Mouse (Mus musculus): ENCODE measurements around the gene Zc3h7a.
"Not testable (repeated sequence)": the region's sequence is repeated elsewhere in the genome, so short reads cannot be mapped to it uniquely, and the experiment has no call there.

DNA sequence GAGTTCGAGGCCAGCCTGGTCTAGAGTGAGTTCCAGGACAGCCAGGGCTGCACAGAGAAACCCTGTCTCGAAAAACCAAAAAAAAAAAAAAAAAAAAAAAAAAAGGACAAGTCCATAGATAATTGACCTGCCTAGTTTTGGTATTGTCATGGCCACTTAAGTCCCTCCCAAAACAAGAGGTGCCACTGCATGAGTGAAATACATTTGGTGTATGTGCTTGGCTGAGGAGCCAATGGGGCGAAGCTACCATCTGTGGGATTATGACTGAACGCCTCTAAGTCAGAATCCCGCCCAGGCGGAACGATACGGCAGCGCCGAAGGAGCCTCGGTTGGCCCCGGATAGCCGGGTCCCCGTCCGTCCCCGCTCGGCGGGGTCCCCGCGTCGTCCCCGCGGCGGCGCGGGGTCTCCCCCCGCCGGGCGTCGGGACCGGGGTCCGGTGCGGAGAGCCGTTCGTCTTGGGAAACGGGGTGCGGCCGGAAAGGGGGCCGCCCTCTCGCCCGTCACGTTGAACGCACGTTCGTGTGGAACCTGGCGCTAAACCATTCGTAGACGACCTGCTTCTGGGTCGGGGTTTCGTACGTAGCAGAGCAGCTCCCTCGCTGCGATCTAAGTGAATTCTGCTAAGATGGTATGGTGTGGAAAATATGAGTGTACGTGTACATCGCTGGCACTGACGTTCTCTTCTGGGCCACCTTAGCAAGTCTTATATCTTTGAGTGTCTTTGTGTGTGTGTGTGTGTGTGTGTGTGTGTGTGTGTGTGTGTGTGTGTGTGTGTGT lies 32.3 kb downstream of the Zc3h7a start:
- not testable (repeated sequence) for TF ChIP-seq USF1 (IDR thresholded peaks at IDR 0.05; ENCODE audit: low read depth, low read length); SIN3A (IDR thresholded peaks at IDR 0.05; ENCODE audit: low read length); POLR2A (IDR thresholded peaks at IDR 0.05; ENCODE audit: control insufficient read depth in 1 of 2, insufficient read depth in 1 of 2, low read depth in 1 of 2, low read length in 2 of 2, poor library complexity in 1 of 2); CTCF (IDR thresholded peaks at IDR 0.05 in 2 of 3, conservative IDR thresholded peaks at IDR 0.05 in 1 of 3; ENCODE audit: control insufficient read depth in 1 of 3, insufficient read depth in 1 of 3, low read depth in 2 of 3, low read length in 3 of 3, poor library complexity in 1 of 3, severe bottlenecking in 1 of 3); GATA1 (IDR thresholded peaks at IDR 0.05; ENCODE audit: low read depth, low read length); EP300 (IDR thresholded peaks at IDR 0.05; ENCODE audit: low read depth in 1 of 2, low read length in 2 of 2); MAZ (IDR thresholded peaks at IDR 0.05; ENCODE audit: low read depth, low read length); MYC (IDR thresholded peaks at IDR 0.05; ENCODE audit: low read depth, low read length); GABPA (IDR thresholded peaks at IDR 0.05; ENCODE audit: low read depth, low read length)

Data from MEL (cell line).